Mouse (Mus musculus): ENCODE measurements around the gene Nr6a1. TPM values are rescaled to one million over a fixed set of nuclear protein-coding genes. Genes with fewer than 3 reads are reported as not detected.

The Nr6a1 gene
- polyA plus RNA-seq, 1 experiment from 2014 or later = 2.1 TPM

DNA sequence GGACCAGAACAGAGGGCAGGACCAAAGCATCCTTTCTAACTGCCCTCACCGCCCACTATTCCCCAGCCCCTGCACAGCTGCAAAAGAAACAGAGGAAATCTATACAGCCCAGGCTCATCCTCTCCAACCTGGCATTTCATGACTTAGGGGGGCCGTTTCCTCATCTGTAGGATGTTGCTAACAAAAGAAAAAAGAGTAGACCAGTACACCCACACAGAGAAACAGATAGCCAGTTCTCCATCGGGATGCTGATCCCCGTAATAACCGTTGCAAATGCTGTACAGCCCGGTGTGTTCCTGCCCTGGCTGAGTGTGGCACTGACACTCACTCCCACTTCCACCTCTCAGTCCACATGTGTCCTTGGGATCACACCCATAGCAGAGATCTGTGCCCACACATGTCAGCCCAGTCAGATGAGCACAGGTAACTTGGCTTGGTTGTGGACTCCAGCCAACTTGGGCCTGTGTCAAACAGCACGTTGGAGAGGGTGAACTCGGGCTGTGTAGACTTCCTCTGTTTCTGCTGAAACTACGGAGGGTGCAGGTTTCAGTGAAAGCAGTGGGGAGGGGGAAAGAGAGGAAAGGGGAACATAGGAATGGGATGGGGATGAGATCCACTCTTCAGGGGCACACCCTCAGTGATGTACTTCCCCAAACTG lies 9.4 kb upstream of the Nr6a1 start:
- ATAC-seq = no peak
- Histone ChIP-seq H3K9me3 (replicated peaks) (no peaks in the 10 kb centered on the region), H3K4me3 (no peak overlapping the region), H3K27me3 (replicated peaks) (peaks cover 39% of the 10 kb centered on the region), H3K36me3 (no peaks in the 10 kb centered on the region), H3K4me2 (no peak overlapping the region), H3K9ac (no peak overlapping the region), H3K4me1 (peaks cover 12% of the 10 kb centered on the region), H3K27ac (no peak overlapping the region)
- 61% methylated on average over 9 of the region's 9 CpGs for WGBS (ENCODE audit: insufficient replicate concordance)

DNA sequence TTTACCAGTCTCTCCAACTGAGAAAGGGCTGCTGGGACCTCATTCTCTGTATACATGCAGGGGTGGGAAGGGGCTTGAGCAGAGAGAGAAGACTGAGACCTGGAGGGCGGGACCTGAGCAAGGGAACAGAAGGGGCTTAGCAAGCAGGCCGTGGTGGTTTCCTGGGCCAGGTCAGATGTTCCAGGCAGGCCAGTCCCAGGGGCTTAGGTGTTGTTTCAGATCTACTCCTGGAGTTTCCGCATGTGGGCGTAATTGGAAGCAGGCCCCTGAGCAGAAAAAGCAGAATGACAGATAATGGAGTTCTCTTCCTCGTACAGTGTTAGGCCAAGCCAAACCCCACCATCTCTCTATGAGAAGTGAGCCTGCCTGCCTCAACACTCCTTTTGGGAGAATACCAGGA lies 7.4 kb upstream of the Nr6a1 start:
- Histone ChIP-seq H3K9ac (no peak overlapping the region), H3K36me3 (no peaks in the 10 kb centered on the region), H3K4me1 (peaks cover 19% of the 10 kb centered on the region), H3K4me2 (no peak overlapping the region), H3K27me3 (replicated peaks) (peaks cover 51% of the 10 kb centered on the region), H3K9me3 (replicated peaks) (no peaks in the 10 kb centered on the region), H3K4me3 (no peak overlapping the region), H3K27ac (no peak overlapping the region)
- ATAC-seq = no peak
- 65% methylated on average over 5 of the region's 5 CpGs for WGBS (ENCODE audit: insufficient replicate concordance)

DNA sequence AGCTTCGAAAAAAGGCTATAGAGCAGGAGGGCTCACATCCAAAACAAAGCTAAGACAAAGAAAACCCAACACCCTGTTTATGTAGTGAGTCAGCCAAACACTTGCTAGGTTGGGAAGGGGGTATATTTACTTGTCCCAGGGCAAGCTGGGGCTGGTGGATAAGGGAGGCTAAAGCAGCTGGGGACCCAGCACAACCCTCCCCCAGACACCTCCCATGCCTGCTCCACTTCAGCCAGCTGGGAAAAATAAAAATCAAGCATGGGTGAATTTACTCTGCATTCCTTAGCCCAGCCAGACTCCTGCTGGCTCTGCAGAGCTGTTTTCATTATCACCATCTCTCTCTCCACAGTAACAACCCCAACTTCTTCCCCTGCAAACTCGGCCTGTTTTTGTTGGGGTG lies 6.4 kb upstream of the Nr6a1 start:
- Histone ChIP-seq H3K36me3 (no peaks in the 10 kb centered on the region), H3K4me2 (no peak overlapping the region), H3K27ac (no peak overlapping the region), H3K9me3 (replicated peaks) (no peaks in the 10 kb centered on the region), H3K27me3 (replicated peaks) (peaks cover 51% of the 10 kb centered on the region), H3K9ac (no peak overlapping the region), H3K4me1 (peaks cover 19% of the 10 kb centered on the region), H3K4me3 (no peak overlapping the region)
- no peak for ATAC-seq
- WGBS (ENCODE audit: insufficient replicate concordance) = 37% methylated on average over 2 of the region's 2 CpGs

DNA sequence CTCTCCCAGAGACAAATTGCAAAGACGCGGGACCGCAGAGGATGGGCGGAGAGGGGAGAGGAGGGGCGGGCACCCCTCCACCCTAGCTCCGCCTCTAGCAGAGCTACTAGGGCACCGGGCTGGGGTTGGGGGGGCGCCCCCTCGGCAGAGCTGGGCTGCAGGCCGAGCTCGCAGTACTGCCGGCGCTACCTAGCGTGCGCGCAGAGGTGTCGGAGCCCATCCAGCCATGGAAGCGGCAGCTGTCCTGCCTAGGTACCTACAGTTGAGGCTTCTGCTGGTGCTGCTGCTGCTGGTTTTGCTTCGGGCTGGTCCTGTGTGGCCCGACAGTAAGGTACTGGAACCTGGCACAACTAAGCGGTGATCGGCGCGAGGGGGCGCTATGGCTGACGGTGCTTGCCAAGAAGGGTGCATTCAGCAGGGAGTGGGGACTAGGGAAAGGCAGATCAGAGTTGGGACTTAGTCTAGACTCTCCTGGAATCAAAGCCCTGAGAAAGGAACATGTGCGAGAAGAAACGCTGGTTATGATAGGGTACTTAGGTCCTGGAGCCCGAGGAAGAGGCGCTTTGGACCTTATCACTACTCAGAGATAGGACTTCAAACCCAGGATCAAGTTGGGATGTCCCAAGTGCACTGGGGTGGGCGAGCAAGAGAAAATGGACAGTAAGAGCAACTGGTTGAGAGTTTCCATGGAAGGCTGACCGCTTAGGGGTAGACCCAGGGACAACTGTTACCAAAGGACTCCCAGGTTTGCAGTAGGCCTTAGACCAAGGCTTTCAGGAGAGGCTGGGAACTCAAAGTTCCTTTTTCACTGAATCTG lies 4.6 kb upstream of the Nr6a1 start, which contains the start of gene Olfml2a:
Olfml2a (plus strand) TSS at position 128 of the 817 bp plus-strand sequence.
- peak; percentile 72 for ATAC-seq
- Histone ChIP-seq H3K9ac (peak within 1 kb of the TSS; percentile 48), H3K27ac (no peak within 1 kb of the TSS), H3K9me3 (replicated peaks) (no peaks in the 10 kb centered on the region), H3K4me2 (peak within 1 kb of the TSS; percentile 78), H3K36me3 (no peaks in the 10 kb centered on the region), H3K4me1 (peaks cover 17% of the 10 kb centered on the region), H3K4me3 (peak within 1 kb of the TSS; percentile 40), H3K27me3 (replicated peaks) (peaks cover 57% of the 10 kb centered on the region)
- WGBS (ENCODE audit: insufficient replicate concordance) = 11% methylated on average over 32 of the region's 32 CpGs

DNA sequence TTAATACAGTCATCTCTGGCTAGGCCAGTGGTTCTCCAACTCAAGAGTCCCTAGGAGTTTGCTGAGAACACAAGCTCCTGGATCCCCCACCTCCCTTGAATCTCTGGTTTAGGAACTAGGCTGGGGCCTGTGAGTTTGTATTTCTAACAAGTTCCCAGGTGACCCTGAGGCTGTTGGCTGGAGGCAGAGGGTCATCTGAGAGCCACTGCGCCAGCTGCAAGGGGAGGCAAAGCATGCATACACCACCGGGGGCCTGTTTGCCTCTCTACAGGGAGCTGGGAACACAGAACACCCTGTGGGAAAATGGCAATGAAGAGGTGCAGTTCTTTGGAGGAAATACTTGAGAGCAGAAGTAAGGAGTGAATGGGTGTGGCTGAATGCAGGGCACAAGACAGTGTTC lies 2.8 kb upstream of the Nr6a1 start:
- WGBS (ENCODE audit: insufficient replicate concordance) = 67% methylated on average over 2 of the region's 2 CpGs
- Histone ChIP-seq H3K9me3 (replicated peaks) (no peaks in the 10 kb centered on the region), H3K4me2 (no peak overlapping the region), H3K9ac (no peak overlapping the region), H3K27ac (no peak overlapping the region), H3K36me3 (no peaks in the 10 kb centered on the region), H3K4me1 (peaks cover 28% of the 10 kb centered on the region), H3K4me3 (no peak overlapping the region), H3K27me3 (replicated peaks) (peaks cover 66% of the 10 kb centered on the region)
- ATAC-seq = no peak

DNA sequence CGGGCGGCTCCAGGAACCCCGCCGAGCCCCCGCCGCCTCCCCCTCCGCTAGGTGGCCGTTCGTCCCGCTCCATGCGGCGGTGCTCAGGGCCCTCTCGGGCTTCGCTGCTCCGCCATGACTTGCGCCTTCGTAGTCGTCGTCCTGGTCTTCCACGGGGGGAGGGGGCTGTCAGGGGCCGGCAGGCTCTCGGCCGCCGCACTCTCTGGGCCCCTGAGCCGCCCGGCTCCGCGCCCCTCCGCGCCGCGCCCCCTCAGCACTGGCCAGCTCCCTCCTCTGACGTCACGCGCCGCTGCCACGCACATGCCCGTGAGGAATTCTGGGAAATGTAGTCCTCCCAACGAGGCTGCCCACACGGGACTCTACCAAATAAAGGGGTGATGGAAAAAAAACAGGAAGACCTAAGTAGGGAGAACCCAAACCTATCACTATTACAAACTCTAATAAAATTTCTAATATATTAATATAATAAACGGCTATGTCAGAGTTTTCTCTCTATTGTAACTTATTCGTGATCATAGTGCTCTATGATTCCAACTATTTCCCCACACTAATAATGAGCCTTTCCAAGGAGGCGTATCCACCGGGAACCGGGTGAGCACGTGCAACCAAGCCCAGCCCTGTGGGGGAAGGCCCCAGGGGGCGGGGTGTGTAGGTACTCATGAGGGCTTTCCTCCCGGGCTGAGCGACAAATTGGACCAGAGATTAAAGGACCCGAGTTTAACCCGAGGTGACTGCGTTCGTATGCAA lies 1.2 kb downstream of the Nr6a1 start:
- Histone ChIP-seq H3K4me1 (peaks cover 24% of the 10 kb centered on the region), H3K4me2 (peak overlapping the region; percentile 99), H3K9ac (peak overlapping the region; percentile 74), H3K4me3 (peak overlapping the region; percentile 84), H3K9me3 (replicated peaks) (no peaks in the 10 kb centered on the region), H3K27ac (no peak overlapping the region; the same call in 1 of the 2 replicates), H3K27me3 (replicated peaks) (peaks cover 48% of the 10 kb centered on the region), H3K36me3 (no peaks in the 10 kb centered on the region)
- WGBS (ENCODE audit: insufficient replicate concordance) = 1% methylated on average over 40 of the region's 53 CpGs
- peak; percentile 93 for ATAC-seq

DNA sequence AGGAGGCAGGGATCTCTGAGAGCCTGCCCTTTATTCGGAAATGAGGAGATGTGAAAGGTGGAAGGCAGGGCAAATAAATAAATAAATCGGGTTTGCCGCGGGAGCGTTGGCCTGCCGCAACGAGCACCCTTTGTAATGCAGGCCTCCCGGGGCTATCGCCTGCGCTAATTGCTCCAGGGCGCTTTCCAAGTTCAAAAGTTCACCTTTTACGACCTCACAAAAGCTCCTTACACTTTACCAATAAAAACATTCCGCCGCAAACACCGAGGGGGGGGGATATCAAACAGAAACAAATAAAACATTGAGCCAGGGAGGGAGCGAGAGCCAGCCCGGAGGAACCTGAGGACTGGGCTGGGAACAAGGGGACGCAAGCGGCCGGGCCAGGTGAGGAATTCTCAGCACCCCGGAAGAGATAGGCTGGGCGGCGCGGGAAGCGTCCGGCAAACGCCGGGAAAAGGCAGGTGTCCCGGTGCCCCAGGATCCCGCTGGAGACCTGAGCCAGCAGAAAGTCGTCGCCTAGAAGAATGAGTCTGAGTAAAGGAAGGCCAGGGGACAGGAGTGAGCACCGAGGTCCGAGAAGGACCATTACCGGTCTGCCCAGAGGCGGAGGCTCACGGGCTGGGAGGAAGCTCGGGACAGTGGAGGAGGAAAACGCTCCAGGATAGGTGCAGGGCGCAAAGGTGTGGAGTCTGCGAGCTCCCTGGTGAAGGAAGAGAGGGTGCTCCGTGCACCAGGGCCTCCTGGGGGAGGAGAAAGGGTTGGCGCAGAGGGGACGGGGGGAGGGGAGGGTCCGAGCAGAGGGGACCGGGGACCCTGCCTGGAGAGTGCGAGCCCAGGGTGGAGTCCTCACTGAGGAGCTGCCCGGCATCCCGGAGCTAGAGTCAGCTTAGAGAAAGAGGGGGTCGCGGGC lies 2.1 kb downstream of the Nr6a1 start:
- Histone ChIP-seq H3K27ac (no peak overlapping the region), H3K4me3 (peak overlapping the region; percentile 84), H3K9ac (peak overlapping the region; percentile 74), H3K4me1 (peaks cover 23% of the 10 kb centered on the region), H3K9me3 (replicated peaks) (no peaks in the 10 kb centered on the region), H3K36me3 (no peaks in the 10 kb centered on the region), H3K27me3 (replicated peaks) (peaks cover 41% of the 10 kb centered on the region), H3K4me2 (peak overlapping the region; percentile 99)
- whole genome bisulfite sequencing (ENCODE audit: insufficient replicate concordance) = 2% methylated on average over 51 of the region's 51 CpGs
- peak; percentile 44 for ATAC-seq

DNA sequence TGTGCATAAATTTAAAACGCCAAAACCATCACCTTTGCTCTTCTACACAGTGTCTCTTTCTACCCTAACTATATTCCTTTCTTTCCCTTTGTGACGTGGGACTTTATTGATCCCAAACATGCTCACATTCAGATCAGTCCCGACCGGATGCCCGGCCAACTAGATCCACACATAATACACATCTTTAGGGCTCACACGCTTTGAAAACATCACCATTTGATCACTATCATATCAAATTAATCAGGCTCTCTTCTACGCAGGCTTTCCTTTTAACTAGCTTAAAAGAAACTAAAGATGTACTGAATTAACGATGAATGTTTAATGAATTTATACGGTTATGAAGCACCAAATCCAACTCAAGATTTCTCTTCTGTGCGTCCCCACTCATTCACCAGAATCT lies 2.9 kb downstream of the Nr6a1 start:
- Histone ChIP-seq H3K4me3 (peak overlapping the region; percentile 84), H3K9me3 (replicated peaks) (no peaks in the 10 kb centered on the region), H3K27ac (no peak overlapping the region), H3K4me2 (peak overlapping the region; percentile 99), H3K9ac (no peak overlapping the region; the same call in 1 of the 2 replicates), H3K27me3 (replicated peaks) (peaks cover 38% of the 10 kb centered on the region), H3K4me1 (peaks cover 23% of the 10 kb centered on the region), H3K36me3 (no peaks in the 10 kb centered on the region)
- 20% methylated on average over 10 of the region's 10 CpGs for WGBS (ENCODE audit: insufficient replicate concordance)
- ATAC-seq = no peak

DNA sequence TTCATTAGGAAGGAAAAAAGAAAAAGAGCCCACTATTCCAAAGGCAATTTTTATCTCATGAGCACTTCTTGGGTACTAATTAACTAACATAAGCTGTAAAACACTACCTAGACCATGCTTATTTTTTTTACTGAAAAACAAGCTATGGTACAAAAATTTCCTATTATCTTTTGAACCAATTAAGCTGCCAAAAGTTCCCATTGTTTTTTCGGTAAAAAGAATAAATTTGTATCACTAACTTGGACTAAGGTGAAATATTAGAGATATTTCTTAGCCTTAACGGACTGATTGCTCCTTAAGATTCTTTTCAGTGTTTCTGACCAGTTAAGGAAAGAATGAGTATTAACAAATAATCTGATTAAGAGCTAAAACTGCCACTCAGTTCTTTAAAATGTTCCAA lies 3.6 kb downstream of the Nr6a1 start:
- 54% methylated on average over 2 of the region's 2 CpGs for WGBS (ENCODE audit: insufficient replicate concordance)
- H3K4me3 ChIP-seq = no peak overlapping the region

DNA sequence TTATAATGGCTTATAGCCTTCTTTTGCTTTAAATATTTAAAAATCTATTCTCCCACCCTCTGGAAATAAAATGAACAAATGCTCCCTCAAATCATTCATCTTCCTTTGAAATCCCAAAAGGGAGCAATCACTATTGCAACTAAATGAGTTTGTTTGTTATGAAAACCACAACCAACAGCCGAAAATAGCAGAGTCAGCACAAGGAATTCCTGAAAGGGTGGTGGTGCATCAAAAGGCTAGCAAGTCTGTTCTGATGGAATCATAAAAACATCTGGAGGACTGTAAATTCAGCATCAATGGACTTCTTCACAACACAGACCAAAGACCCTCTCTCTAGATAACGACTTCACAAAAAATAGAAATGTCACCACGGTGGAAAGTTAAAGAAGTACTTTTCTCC lies 4.0 kb downstream of the Nr6a1 start:
- no peak overlapping the region for H3K9ac ChIP-seq
- no peak overlapping the region for H3K4me3 ChIP-seq
- H3K9me3 ChIP-seq (replicated peaks) = no peaks in the 10 kb centered on the region
- peaks cover 23% of the 10 kb centered on the region for H3K4me1 ChIP-seq
- peaks cover 37% of the 10 kb centered on the region for H3K27me3 ChIP-seq (replicated peaks)
- 44% methylated on average over 3 of the region's 3 CpGs for WGBS (ENCODE audit: insufficient replicate concordance)
- no peaks in the 10 kb centered on the region for H3K36me3 ChIP-seq
- H3K4me2 ChIP-seq = no peak overlapping the region
- no peak overlapping the region for H3K27ac ChIP-seq
- ATAC-seq = no peak

More for the DNA sequence above, 3.6 kb downstream of the Nr6a1 start:
- H3K36me3 ChIP-seq = no peaks in the 10 kb centered on the region
- peaks cover 23% of the 10 kb centered on the region for H3K4me1 ChIP-seq
- no peaks in the 10 kb centered on the region for H3K9me3 ChIP-seq (replicated peaks)
- ATAC-seq = no peak
- no peak overlapping the region for H3K27ac ChIP-seq
- peaks cover 38% of the 10 kb centered on the region for H3K27me3 ChIP-seq (replicated peaks)
- no peak overlapping the region for H3K9ac ChIP-seq
- no peak overlapping the region for H3K4me2 ChIP-seq

DNA sequence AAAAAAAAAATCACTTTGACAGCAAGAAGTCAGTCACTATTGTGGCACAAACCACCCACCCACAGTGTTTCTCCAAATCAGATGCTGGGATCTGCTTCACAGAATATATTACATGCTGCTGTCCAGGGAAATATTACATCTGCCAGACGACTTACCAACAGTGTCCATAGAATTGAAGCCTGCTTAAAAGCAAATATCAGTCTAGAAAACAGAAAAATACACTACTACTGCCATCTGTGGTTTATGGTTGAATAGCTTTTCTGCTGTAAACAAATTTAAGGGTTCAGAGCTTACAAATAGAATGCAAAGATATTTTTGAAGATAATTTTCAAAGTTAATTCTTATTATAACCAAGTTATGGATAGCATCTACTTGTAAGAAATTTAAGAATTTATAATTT lies 6.1 kb downstream of the Nr6a1 start:
- 38% methylated on average over 1 of the region's 1 CpGs for WGBS (ENCODE audit: insufficient replicate concordance)
- H3K27me3 ChIP-seq (replicated peaks) = peaks cover 28% of the 10 kb centered on the region

More for the DNA sequence above, 6.1 kb downstream of the Nr6a1 start:
- H3K4me2 ChIP-seq = no peak overlapping the region
- no peak overlapping the region for H3K4me3 ChIP-seq
- no peak overlapping the region for H3K9ac ChIP-seq
- H3K36me3 ChIP-seq = no peaks in the 10 kb centered on the region
- no peak overlapping the region for H3K27ac ChIP-seq
- peaks cover 12% of the 10 kb centered on the region for H3K4me1 ChIP-seq
- no peaks in the 10 kb centered on the region for H3K9me3 ChIP-seq (replicated peaks)
- no peak for ATAC-seq

Data from liver, embryonic 12.5 days (tissue).